Mouse (Mus musculus): ENCODE measurements at regions not wholly inside any gene's neighbourhood (a gene's known extent, or its start where the extent isn't known, plus 50 kb on each side); places are given as distances from the start of the nearest gene placed in this dataset.
A peak's percentile ranks its signal among the peaks of the same experiment; 100 is the strongest.

DNA sequence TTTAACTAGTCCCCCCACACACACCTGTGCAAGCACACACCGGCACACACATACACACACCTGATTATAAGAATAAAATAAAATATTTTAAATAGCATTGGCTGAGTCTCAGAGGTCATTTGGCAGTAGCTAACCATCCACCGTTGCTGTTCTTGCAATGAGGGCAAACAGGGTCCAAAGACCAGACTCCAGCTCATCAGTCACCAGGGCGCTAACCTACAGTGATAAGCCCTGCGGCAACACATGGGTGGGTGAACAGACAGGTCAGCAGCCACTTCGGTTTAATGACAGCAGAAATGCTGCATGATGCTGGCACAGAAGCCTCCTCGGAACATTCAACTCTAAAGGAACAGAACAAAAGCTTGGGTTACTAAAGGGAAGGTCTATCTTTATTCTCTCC lies 54.9 kb downstream of the Tas2r134 start:
- H3K9me3 ChIP-seq (replicated peaks; ENCODE audit: control insufficient read depth, low read length) = no peaks in the 10 kb centered on the region
- no peaks in the 10 kb centered on the region for H3K36me3 ChIP-seq (ENCODE audit: control insufficient read depth, insufficient read depth)
- no peaks in the 10 kb centered on the region for H3K4me1 ChIP-seq (ENCODE audit: control insufficient read depth, low read depth, low read length)
- no peak overlapping the region for H3K4me3 ChIP-seq (ENCODE audit: low read depth, low read length)
- H3K4me2 ChIP-seq (ENCODE audit: low read depth, low read length) = no peak overlapping the region
- no peaks in the 10 kb centered on the region for H3K27me3 ChIP-seq (ENCODE audit: control insufficient read depth, insufficient read depth, low read depth, low read length)
- H3K27ac ChIP-seq (ENCODE audit: low read length) = no peak overlapping the region
- WGBS (ENCODE audit: insufficient replicate concordance) = 70% methylated on average over 6 of the region's 6 CpGs
- peak; percentile 75 for ATAC-seq (ENCODE audit: low read depth)
- no peak overlapping the region for H3K9ac ChIP-seq (ENCODE audit: low read depth, low read length)

DNA sequence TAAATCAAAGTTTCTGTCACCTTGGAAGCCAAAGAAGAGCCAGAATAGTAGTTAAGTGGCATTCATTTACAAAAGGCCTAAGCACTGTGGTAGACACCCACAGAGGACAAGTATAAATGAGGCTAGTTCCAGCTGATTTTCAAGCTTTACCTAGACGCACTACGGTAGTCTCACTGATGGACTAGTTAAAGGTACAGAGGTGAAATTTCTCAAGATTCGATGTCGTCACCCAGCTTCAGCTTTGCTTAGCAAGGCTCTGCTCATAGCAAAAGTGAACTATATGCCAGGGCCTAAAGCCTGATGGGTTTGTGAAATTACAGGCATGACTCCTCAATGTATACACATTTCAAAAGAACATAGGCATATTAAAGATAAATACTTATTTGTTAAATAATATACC lies 55.4 kb downstream of the Tas2r134 start:
- ATAC-seq (ENCODE audit: low read depth) = 0 out of 2 replicates have a peak, but pooled peaks have one; percentile 30

GRCm38 (mm10) chr2:51705110-51705509 lies 77.8 kb downstream of the Tas2r134 start:
- H3K9me3 ChIP-seq (replicated peaks; ENCODE audit: control insufficient read depth, low read length) = no peaks in the 10 kb centered on the region
- H3K27me3 ChIP-seq (ENCODE audit: control insufficient read depth, insufficient read depth, low read depth, low read length) = no peaks in the 10 kb centered on the region
- no peak overlapping the region for H3K4me2 ChIP-seq (ENCODE audit: low read depth, low read length)
- WGBS (ENCODE audit: insufficient replicate concordance) = 54% methylated on average over 5 of the region's 5 CpGs
- no peaks in the 10 kb centered on the region for H3K4me1 ChIP-seq (ENCODE audit: control insufficient read depth, low read depth, low read length)
- H3K36me3 ChIP-seq (ENCODE audit: control insufficient read depth, insufficient read depth) = no peaks in the 10 kb centered on the region
- H3K4me3 ChIP-seq (ENCODE audit: low read depth, low read length) = no peak overlapping the region
- ATAC-seq (ENCODE audit: low read depth) = no peak
- no peak overlapping the region for H3K27ac ChIP-seq (ENCODE audit: low read length)
- no peak overlapping the region for H3K9ac ChIP-seq (ENCODE audit: low read depth, low read length)

More for the DNA sequence above, 55.4 kb downstream of the Tas2r134 start:
- no peaks in the 10 kb centered on the region for H3K9me3 ChIP-seq (replicated peaks; ENCODE audit: control insufficient read depth, low read length)
- no peak overlapping the region for H3K4me3 ChIP-seq (ENCODE audit: low read depth, low read length)
- H3K36me3 ChIP-seq (ENCODE audit: control insufficient read depth, insufficient read depth) = no peaks in the 10 kb centered on the region
- no peaks in the 10 kb centered on the region for H3K27me3 ChIP-seq (ENCODE audit: control insufficient read depth, insufficient read depth, low read depth, low read length)
- no peak overlapping the region for H3K27ac ChIP-seq (ENCODE audit: low read length)
- H3K4me1 ChIP-seq (ENCODE audit: control insufficient read depth, low read depth, low read length) = no peaks in the 10 kb centered on the region
- H3K9ac ChIP-seq (ENCODE audit: low read depth, low read length) = no peak overlapping the region
- no peak overlapping the region for H3K4me2 ChIP-seq (ENCODE audit: low read depth, low read length)
- WGBS (ENCODE audit: insufficient replicate concordance) = 56% methylated on average over 4 of the region's 4 CpGs

GRCm38 (mm10) chr2:51708701-51709100 lies 81.4 kb downstream of the Tas2r134 start:
- Histone ChIP-seq H3K27me3 (ENCODE audit: control insufficient read depth, insufficient read depth, low read depth, low read length) (no peaks in the 10 kb centered on the region), H3K27ac (ENCODE audit: low read length) (no peak overlapping the region), H3K36me3 (ENCODE audit: control insufficient read depth, insufficient read depth) (no peaks in the 10 kb centered on the region), H3K4me3 (ENCODE audit: low read depth, low read length) (no peak overlapping the region), H3K9me3 (replicated peaks; ENCODE audit: control insufficient read depth, low read length) (no peaks in the 10 kb centered on the region), H3K9ac (ENCODE audit: low read depth, low read length) (no peak overlapping the region), H3K4me2 (ENCODE audit: low read depth, low read length) (no peak overlapping the region), H3K4me1 (ENCODE audit: control insufficient read depth, low read depth, low read length) (no peaks in the 10 kb centered on the region)
- no peak for ATAC-seq (ENCODE audit: low read depth)
- 67% methylated on average over 2 of the region's 2 CpGs for WGBS (ENCODE audit: insufficient replicate concordance)

DNA sequence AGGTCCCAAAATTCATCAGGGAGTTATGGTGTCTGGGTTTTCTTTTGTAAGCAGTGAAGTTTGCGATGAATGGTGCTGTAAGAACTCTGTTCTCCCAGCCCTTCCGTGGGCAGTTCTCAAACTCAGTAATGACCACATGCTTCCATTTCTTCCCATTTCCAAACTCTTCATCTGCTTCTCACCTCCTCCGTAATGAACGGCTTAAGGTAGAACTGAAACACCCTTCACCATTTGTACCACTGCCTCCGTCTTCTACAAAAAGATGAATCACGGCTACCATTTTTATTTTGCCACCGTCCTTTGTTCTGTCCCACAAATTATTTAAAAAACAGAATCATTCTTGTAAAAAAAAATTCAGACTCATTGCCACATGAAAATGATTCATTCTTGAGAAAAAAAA lies 85.3 kb downstream of the Tas2r134 start:
- Histone ChIP-seq H3K9me3 (replicated peaks; ENCODE audit: control insufficient read depth, low read length) (no peaks in the 10 kb centered on the region), H3K4me1 (ENCODE audit: control insufficient read depth, low read depth, low read length) (no peaks in the 10 kb centered on the region), H3K4me3 (ENCODE audit: low read depth, low read length) (no peak overlapping the region), H3K36me3 (ENCODE audit: control insufficient read depth, insufficient read depth) (no peaks in the 10 kb centered on the region), H3K9ac (ENCODE audit: low read depth, low read length) (no peak overlapping the region), H3K4me2 (ENCODE audit: low read depth, low read length) (no peak overlapping the region), H3K27ac (ENCODE audit: low read length) (no peak overlapping the region), H3K27me3 (ENCODE audit: control insufficient read depth, insufficient read depth, low read depth, low read length) (no peaks in the 10 kb centered on the region)
- ATAC-seq (ENCODE audit: low read depth) = no peak
- 78% methylated on average over 7 of the region's 7 CpGs for WGBS (ENCODE audit: insufficient replicate concordance)

- ATAC-seq (ENCODE audit: low read depth) = no peak
- no peaks in the 10 kb centered on the region for H3K27me3 ChIP-seq (ENCODE audit: control insufficient read depth, insufficient read depth, low read depth, low read length)
- H3K4me2 ChIP-seq (ENCODE audit: low read depth, low read length) = no peak overlapping the region
- no peak overlapping the region for H3K27ac ChIP-seq (ENCODE audit: low read length)
- no peak overlapping the region for H3K4me3 ChIP-seq (ENCODE audit: low read depth, low read length)
- H3K36me3 ChIP-seq (ENCODE audit: control insufficient read depth, insufficient read depth) = no peaks in the 10 kb centered on the region
- H3K9ac ChIP-seq (ENCODE audit: low read depth, low read length) = no peak overlapping the region
- no peaks in the 10 kb centered on the region for H3K4me1 ChIP-seq (ENCODE audit: control insufficient read depth, low read depth, low read length)
- WGBS (ENCODE audit: insufficient replicate concordance) = 46% methylated on average over 3 of the region's 3 CpGs
- no peaks in the 10 kb centered on the region for H3K9me3 ChIP-seq (replicated peaks; ENCODE audit: control insufficient read depth, low read length)
Observed at GRCm38 (mm10) chr2:51730805-51731204, 103.5 kb downstream of the Tas2r134 start.

DNA sequence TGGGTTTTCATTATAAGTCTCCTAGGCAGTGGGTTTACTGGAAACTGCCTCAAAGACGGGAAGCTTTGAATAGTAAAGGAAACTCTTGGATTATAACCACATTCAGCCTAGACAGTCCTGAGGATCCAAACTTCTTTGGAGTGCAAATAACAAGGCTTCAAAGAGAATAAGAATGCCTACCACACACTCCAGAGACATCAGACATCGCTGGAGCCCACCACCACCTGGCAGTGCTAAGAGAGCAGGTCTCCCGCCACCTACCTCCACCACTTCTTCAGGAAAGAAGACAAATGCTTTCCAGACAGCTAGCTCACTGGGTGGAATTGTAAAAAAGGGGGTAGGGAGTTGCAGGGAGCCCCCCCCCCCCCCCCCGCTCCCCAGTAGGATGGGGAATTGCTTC lies 104.4 kb downstream of the Tas2r134 start:
- Histone ChIP-seq H3K36me3 (ENCODE audit: control insufficient read depth, insufficient read depth) (no peaks in the 10 kb centered on the region), H3K4me3 (ENCODE audit: low read depth, low read length) (no peak overlapping the region), H3K9me3 (replicated peaks; ENCODE audit: control insufficient read depth, low read length) (no peaks in the 10 kb centered on the region), H3K9ac (ENCODE audit: low read depth, low read length) (no peak overlapping the region), H3K4me1 (ENCODE audit: control insufficient read depth, low read depth, low read length) (no peaks in the 10 kb centered on the region), H3K27ac (ENCODE audit: low read length) (no peak overlapping the region), H3K27me3 (ENCODE audit: control insufficient read depth, insufficient read depth, low read depth, low read length) (no peaks in the 10 kb centered on the region), H3K4me2 (ENCODE audit: low read depth, low read length) (no peak overlapping the region)
- no peak for ATAC-seq (ENCODE audit: low read depth)
- WGBS (ENCODE audit: insufficient replicate concordance) = 40% methylated on average over 4 of the region's 4 CpGs

DNA sequence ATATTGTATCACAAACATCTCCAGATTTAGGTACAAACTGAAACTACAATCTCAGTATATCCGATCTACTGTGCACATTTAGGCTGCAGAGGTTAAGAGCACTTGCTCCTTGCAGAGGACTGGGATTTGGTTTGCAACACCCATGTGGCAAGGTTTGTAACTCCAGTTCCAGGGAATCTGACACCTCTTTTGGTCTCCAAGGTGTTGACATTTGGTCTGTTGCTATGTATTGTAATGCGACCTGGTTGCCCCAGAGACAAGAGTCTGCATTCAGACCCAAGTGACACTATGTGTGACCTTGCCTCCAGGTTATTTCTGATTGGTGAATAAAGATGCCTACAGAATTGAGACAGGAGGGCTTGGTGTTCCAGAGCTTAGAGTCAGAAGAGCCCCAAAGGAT lies 105.0 kb downstream of the Tas2r134 start:
- no peak overlapping the region for H3K9ac ChIP-seq (ENCODE audit: low read depth, low read length)
- ATAC-seq (ENCODE audit: low read depth) = no peak
- H3K4me1 ChIP-seq (ENCODE audit: control insufficient read depth, low read depth, low read length) = no peaks in the 10 kb centered on the region
- no peaks in the 10 kb centered on the region for H3K36me3 ChIP-seq (ENCODE audit: control insufficient read depth, insufficient read depth)
- 40% methylated on average over 2 of the region's 2 CpGs for WGBS (ENCODE audit: insufficient replicate concordance)
- no peaks in the 10 kb centered on the region for H3K27me3 ChIP-seq (ENCODE audit: control insufficient read depth, insufficient read depth, low read depth, low read length)
- H3K27ac ChIP-seq (ENCODE audit: low read length) = no peak overlapping the region
- no peaks in the 10 kb centered on the region for H3K9me3 ChIP-seq (replicated peaks; ENCODE audit: control insufficient read depth, low read length)
- no peak overlapping the region for H3K4me3 ChIP-seq (ENCODE audit: low read depth, low read length)
- H3K4me2 ChIP-seq (ENCODE audit: low read depth, low read length) = no peak overlapping the region

GRCm38 (mm10) chr2:51733218-51733617 lies 105.9 kb downstream of the Tas2r134 start:
- 70% methylated on average over 3 of the region's 3 CpGs for whole genome bisulfite sequencing (ENCODE audit: insufficient replicate concordance)
- ATAC-seq (ENCODE audit: low read depth) = no peak
- Histone ChIP-seq H3K36me3 (ENCODE audit: control insufficient read depth, insufficient read depth) (no peaks in the 10 kb centered on the region), H3K4me3 (ENCODE audit: low read depth, low read length) (no peak overlapping the region), H3K4me1 (ENCODE audit: control insufficient read depth, low read depth, low read length) (no peaks in the 10 kb centered on the region), H3K9me3 (replicated peaks; ENCODE audit: control insufficient read depth, low read length) (no peaks in the 10 kb centered on the region), H3K9ac (ENCODE audit: low read depth, low read length) (no peak overlapping the region), H3K27ac (ENCODE audit: low read length) (no peak overlapping the region), H3K4me2 (ENCODE audit: low read depth, low read length) (no peak overlapping the region), H3K27me3 (ENCODE audit: control insufficient read depth, insufficient read depth, low read depth, low read length) (no peaks in the 10 kb centered on the region)

DNA sequence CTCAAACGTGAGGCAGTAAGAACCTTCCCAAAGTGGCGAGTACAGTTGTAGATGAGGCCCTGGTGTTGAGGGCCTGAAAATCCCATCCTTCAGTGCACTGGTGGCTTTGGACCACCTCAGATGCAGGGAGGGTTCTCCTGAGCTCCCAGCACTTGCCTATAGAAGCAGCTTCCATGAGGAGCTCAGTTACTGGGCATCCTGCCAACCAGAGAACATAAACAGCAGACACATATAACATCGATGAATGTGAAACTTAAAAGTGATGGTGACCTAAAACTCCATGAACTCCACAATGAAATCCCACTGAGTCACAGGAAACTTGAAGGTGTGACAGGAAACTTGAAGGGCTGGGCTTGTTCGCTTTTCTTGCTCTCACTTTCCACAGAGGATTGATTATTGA lies 109.1 kb downstream of the Tas2r134 start:
- Histone ChIP-seq H3K4me2 (ENCODE audit: low read depth, low read length) (no peak overlapping the region), H3K9me3 (replicated peaks; ENCODE audit: control insufficient read depth, low read length) (no peaks in the 10 kb centered on the region), H3K4me1 (ENCODE audit: control insufficient read depth, low read depth, low read length) (no peaks in the 10 kb centered on the region), H3K27me3 (ENCODE audit: control insufficient read depth, insufficient read depth, low read depth, low read length) (no peaks in the 10 kb centered on the region), H3K4me3 (ENCODE audit: low read depth, low read length) (no peak overlapping the region), H3K27ac (ENCODE audit: low read length) (no peak overlapping the region), H3K36me3 (ENCODE audit: control insufficient read depth, insufficient read depth) (no peaks in the 10 kb centered on the region), H3K9ac (ENCODE audit: low read depth, low read length) (no peak overlapping the region)
- no peak for ATAC-seq (ENCODE audit: low read depth)
- WGBS (ENCODE audit: insufficient replicate concordance) = 53% methylated on average over 4 of the region's 4 CpGs

Data from liver, embryonic 16.5 days (tissue).